Mouse (Mus musculus) 3134 (cell line): ENCODE data around the gene Ninj1.

Experiments used
- DNase-seq: peaks from one replicate; pipeline ENCODE4 v3.0.0-alpha.2; 2011; ENCODE audit warnings: low spot score; ENCODE audit not compliant: insufficient read length; ENCODE audit errors: extremely low read depth

Gene Ninj1

GRCm38 (mm10) chr13:49224314-49224713 is 37.0 kb downstream of the Ninj1 start:
- no peak for DNase-seq

GRCm38 (mm10) chr13:49224729-49225128 is 37.4 kb downstream of the Ninj1 start:
- no peak for DNase-seq

- DNase-seq: no peak
Measured at GRCm38 (mm10) chr13:49225159-49225558, 37.9 kb downstream of the Ninj1 start.

- no peak for DNase-seq
Measured at GRCm38 (mm10) chr13:49225633-49226032, 38.3 kb downstream of the Ninj1 start.

- no peak for DNase-seq
Measured at GRCm38 (mm10) chr13:49233792-49234572, 46.7 kb downstream of the Ninj1 start.

GRCm38 (mm10) chr13:49234711-49235110 is 47.4 kb downstream of the Ninj1 start:
- DNase-seq: no peak

- no peak for DNase-seq
Measured at GRCm38 (mm10) chr13:49237617-49238016, 50.3 kb downstream of the Ninj1 start.

GRCm38 (mm10) chr13:49238737-49239136 is 51.5 kb downstream of the Ninj1 start:
- no peak for DNase-seq

- DNase-seq: peak; percentile 32
Measured at GRCm38 (mm10) chr13:49242321-49243065, 55.2 kb downstream of the Ninj1 start.

GRCm38 (mm10) chr13:49243492-49243891 is 56.2 kb downstream of the Ninj1 start:
- no peak for DNase-seq

GRCm38 (mm10) chr13:49245251-49245650 is 58.0 kb downstream of the Ninj1 start:
- no peak for DNase-seq
